Mouse (Mus musculus) inflammation-experienced regulatory T-cells, adult 6 months (primary cell): Measurements from ENCODE around the gene Vgll4. TPM values are rescaled to one million over a fixed set of nuclear protein-coding genes. Genes with fewer than 3 reads are reported as not detected.
A peak's percentile ranks its signal among the peaks of the same experiment; 100 is the strongest.

ENCODE experiments used
- ATAC-seq: one replicate; pipeline ENCODE4 v1.8.0; 2017
- polyA plus RNA-seq, 3 experiments: library from polyadenylated mRNA; unstranded; fragments of 100-300 nt; shearing (Covaris generic); gene quantifications; one replicate each; pipeline ENCODE4 v1.2.1; 2017

The Vgll4 gene
- 100 to 1,000 TPM; 118 to 183 (median 152) TPM for polyA plus RNA-seq

DNA sequence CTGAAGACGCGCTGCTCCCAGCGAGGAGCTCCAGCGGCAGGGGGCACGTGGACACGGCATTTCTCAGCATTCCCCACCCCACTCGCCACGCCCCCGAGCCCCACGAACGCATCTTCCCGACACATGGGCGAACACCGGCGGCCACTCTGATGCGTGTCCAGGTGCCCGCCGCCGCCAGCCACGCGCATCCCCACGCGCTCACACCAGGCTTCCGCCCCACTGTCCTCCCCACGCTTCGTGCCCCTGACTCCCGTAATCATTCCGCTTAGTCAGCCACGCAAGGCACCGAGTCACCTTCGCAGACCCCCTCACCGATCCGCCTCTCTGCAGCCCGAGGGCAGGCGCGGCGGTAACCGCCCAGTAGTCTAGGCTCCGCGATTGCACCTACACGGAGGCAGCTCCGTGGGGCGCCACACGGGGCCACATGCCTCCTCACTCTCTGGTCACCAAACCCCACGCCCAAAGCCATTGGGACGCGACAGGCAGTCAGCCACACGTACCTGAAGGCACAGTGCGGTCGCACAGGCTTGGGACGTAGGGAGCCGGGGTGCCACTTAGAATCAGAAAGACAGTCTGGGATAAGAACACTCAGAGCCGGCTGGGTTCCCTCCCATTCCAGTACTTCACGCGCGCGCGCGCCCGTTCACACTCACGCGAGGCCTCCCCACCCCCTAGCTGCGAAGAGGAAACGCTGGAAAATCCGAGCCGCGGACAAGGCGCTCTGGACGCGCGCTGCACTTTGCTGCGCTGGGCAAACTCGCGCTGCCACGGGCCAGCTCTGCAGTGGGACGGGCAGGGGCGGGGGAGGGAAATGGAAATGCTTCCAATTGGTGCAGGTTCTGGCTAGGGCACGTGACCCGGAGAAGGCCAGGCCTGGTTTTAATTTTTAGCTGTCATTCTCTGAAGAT is at the start of gene Vgll4:
Vgll4 (minus strand) TSS at position 782 of the 908 bp plus-strand sequence.
- peak; percentile 15 for ATAC-seq

DNA sequence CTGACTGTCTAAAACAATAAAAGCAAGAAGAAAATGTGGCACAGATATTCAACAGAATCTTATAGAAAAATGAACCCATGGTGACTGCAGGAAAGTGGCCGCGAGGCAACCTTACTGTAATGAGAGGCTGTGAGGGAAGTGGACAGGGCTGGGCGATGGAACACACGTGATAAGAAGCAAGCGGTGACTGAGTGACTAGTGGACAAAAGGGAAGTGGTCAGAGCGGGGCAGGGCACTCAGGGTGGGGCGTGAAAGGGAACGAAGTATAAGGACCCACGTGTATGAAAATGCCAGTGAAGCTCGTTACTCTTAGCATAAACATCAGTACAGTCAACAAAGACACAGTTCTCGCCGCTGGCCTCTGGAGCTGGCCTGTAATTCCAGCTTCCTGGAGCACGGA is 45.7 kb upstream of the Vgll4 start:
- no peak for ATAC-seq

DNA sequence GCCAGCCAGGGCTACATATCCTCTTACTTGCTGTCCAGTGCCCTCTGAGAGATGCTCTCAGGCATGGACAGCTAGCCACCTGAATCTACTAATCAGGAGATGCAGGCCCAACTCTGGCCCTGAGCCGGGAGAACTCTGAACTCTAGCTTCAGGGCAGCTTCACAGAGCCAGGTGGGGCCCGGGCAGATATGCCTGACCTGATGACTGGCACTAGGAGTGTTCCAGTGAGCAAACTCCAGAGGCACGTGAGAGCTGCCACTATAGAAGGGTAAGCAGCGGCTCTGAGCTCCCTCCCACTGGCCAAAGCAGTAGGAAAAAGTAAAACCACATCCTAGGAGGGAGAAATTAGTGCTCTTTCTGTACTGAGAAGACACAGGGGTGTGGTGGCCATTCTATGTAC is 43.8 kb upstream of the Vgll4 start:
- ATAC-seq, result no peak

- ATAC-seq, result no peak
These were observed 42.0 kb upstream of the Vgll4 start for GRCm38 (mm10) chr6:115011792-115012191.

- no peak for ATAC-seq
These were observed 41.0 kb upstream of the Vgll4 start for GRCm38 (mm10) chr6:115010815-115011214.

GRCm38 (mm10) chr6:115010304-115010703 is 40.5 kb upstream of the Vgll4 start:
- no peak for ATAC-seq

DNA sequence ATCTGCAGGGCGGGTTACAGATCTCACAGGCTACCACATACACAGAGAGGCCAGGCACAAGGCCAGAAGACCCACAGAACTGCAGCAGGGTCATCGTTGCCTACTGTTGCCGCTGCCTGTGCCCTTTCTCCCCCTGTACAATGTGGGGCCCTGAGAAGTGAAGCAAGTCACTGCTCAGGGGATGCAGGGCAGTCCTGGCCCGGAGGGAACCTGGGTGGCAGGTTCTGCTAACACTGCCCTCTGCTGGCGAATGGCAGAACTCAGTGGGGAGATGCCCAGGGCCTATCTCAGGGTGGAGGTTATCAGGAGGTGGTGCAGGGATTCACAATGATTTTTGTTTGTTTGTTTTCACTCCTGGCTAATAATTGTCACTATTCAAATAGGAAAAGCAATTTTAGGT is 37.9 kb upstream of the Vgll4 start:
- ATAC-seq, result peak; percentile 76

GRCm38 (mm10) chr6:115006948-115007347 is 37.2 kb upstream of the Vgll4 start:
- no peak for ATAC-seq

GRCm38 (mm10) chr6:115006065-115006464 is 36.3 kb upstream of the Vgll4 start:
- ATAC-seq, result no peak

GRCm38 (mm10) chr6:115005351-115005890 is 35.6 kb upstream of the Vgll4 start:
- no peak for ATAC-seq

DNA sequence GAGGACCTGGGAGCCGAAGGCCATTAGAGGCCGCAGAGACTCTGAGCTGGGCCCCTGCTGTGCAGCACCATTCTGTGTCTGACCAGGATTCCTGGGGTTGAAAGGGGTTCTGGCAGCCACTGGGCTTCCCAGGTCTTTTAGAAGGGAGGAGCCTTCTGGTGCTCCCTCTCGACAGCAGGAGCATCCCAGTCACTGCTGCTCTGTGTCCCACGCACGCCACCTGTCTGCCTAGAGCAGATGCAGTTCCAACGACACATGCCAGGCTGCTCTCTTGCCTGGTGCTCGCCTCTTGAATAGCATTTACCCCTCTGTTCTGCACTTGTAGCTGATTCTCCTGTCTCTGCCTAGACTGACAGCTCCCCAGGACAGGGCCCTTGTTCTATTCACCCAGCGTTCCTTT is 34.8 kb upstream of the Vgll4 start:
- no peak for ATAC-seq

- no peak for ATAC-seq
These were observed 28.7 kb upstream of the Vgll4 start for GRCm38 (mm10) chr6:114998374-114999031.

GRCm38 (mm10) chr6:114997471-114997870 is 27.7 kb upstream of the Vgll4 start:
- ATAC-seq, result no peak

GRCm38 (mm10) chr6:114996910-114997309 is 27.1 kb upstream of the Vgll4 start:
- ATAC-seq, result no peak

GRCm38 (mm10) chr6:114994079-114994478 is 24.3 kb upstream of the Vgll4 start:
- no peak for ATAC-seq

GRCm38 (mm10) chr6:114993659-114994058 is 23.9 kb upstream of the Vgll4 start:
- no peak for ATAC-seq

DNA sequence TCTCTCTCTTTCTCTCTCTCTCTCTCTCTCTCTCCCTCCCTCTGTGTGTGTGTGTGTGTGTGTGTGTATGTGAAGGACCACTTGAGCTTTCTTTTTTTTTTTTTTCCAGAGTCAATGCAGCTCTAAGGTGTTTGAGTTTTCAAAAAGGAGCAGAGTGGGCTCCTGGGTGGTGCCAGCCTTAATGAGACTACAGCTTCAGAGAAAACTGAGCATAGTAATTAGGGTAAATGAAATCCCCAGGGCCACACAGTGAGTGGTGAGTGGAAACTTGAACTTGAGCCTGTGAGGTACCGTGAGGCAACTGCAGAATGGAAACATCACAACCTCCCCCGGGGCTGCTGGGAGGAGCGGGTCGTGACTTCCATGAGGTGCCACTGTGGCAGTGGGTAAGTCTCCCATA is 22.1 kb upstream of the Vgll4 start:
- peak; percentile 52 for ATAC-seq

GRCm38 (mm10) chr6:114988619-114988980 is 18.8 kb upstream of the Vgll4 start:
- ATAC-seq, result no peak

DNA sequence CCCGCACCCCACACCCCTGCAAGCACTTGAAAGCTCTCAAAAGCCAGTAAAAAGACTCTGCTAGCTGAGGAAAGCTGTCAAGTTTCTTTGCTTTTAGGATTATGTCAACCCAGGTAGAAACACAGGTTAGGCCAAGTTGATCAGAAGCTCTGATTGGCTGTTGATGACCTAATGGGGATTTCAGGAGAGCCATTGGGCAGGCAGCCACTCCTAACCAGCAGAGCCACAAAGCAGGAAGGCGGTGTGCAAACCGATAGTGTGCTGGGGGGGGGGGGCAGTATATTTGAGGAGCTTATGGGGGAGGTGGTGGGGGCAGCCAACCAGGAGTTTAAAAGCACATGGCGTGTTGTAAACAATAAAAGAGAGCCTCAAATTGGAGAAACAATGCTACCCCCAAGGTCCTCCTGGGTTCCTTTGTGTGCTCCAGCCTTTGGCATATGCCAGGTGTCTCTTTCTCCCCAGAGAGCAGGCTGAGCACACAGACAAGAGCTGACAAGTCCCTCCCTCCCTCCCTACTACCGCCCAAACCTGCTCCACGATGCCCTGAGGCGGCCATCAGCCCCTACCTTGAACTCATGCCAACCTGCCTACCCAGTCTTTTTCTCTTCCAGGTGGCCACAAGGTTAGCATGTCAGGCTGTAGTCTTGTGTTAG is 18.3 kb upstream of the Vgll4 start:
- no peak for ATAC-seq

- ATAC-seq, result no peak
These were observed 12.9 kb upstream of the Vgll4 start for GRCm38 (mm10) chr6:114982671-114983070.

- ATAC-seq, result no peak
These were observed 9.9 kb upstream of the Vgll4 start for GRCm38 (mm10) chr6:114979715-114980114.

GRCm38 (mm10) chr6:114976915-114977419 is 7.2 kb upstream of the Vgll4 start:
- ATAC-seq, result no peak

DNA sequence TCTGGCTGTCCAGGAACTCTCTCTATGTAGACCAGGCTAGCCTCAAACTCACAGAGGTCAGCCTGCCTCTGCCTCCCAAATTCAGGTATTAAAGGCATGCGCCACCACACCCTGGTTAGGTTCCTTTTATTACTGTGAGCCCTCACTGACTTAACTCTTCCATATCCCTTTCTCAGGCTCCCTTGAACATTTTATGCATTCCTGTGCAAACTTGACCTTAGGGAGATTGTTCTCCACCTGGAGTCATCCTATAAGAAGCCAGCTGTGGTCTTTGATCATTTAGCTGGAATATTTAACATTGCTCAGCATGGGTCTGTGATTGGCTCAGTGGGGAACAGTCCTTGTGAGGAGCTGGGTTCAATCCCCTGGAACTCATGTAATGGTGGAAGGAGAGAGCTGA is 4.5 kb upstream of the Vgll4 start:
- ATAC-seq, result no peak
